Mouse (Mus musculus) splenic B cell, adult 2 months (primary cell): ENCODE measurements at regions not wholly inside any gene's neighbourhood (a gene's known extent, or its start where the extent isn't known, plus 50 kb on each side); places are given as distances from the start of the nearest gene placed in this dataset.

Experiments
- DNase-seq: peaks from one replicate; pipeline ENCODE4 v3.0.0-alpha.2; 2011; ENCODE audit warnings: low read depth, low spot score
- H3K27me3 ChIP-seq: 2 replicates; pipeline ENCODE4 v1.6.1; 2012; ENCODE audit warnings: mild to moderate bottlenecking, low read length, moderate library complexity, mixed read lengths; ENCODE audit not compliant: control insufficient read depth, poor library complexity, insufficient read depth, severe bottlenecking
- H3K36me3 ChIP-seq: 2 replicates; pipeline ENCODE4 v1.6.1; 2012; ENCODE audit warnings: mild to moderate bottlenecking, low read length, moderate library complexity, mixed read lengths; ENCODE audit not compliant: control insufficient read depth, poor library complexity, insufficient read depth, severe bottlenecking

DNA sequence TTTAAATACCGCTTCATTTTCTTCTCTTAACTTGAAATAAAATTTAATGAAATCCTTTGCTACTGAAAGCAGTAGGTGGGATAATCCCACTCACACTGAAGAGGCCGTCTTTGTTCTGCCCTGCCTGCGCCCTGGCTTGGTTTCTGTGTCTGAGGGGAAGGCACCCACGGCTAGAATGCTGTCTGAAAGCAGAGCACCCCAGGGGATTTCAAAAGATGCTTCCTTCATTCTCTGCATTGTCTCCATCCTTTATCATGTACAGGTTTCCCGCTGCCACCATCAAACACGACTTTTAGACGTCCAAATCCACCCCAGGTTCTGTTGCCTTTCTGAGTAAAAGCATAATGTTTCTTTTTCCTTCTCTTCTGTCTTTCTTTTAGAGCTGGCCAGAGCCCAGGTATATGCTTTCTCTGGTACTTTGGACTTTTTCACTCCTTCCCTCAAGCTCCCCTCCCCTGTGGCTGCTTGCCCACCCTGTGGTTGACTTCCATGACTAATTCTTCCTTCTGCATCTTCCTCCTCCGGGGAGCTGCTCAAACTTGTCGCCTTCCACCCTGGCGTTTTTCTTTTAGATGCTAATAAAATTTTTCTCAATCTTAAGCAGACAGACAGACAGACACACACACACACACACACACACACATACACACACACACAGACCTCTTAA lies 370.2 kb upstream of the Hs6st1 start:
- DNase-seq, result no peak
- Histone ChIP-seq H3K27me3 (no peaks in the 10 kb centered on the region), H3K36me3 (no peaks in the 10 kb centered on the region)

DNA sequence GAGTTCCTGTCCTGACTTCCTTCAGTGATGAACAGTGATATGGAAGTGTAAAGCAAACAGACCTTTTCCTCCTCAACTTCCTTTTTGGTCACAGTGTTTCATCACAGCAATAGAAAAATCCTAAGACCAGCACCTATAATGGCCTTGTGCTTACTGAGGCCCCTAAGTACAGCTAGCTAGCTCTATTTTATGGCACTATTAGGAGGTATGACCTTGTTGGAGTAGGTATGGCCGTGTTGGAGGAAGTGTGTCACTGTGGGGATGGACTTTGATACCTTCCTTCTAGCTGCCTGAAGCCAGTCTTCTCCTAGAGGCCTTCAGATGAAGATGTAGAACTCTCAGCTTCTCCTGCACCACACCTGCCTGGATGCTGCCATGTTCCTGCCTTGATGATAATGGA lies 365.6 kb upstream of the Hs6st1 start:
- DNase-seq, result no peak
- no peaks in the 10 kb centered on the region for H3K27me3 ChIP-seq

DNA sequence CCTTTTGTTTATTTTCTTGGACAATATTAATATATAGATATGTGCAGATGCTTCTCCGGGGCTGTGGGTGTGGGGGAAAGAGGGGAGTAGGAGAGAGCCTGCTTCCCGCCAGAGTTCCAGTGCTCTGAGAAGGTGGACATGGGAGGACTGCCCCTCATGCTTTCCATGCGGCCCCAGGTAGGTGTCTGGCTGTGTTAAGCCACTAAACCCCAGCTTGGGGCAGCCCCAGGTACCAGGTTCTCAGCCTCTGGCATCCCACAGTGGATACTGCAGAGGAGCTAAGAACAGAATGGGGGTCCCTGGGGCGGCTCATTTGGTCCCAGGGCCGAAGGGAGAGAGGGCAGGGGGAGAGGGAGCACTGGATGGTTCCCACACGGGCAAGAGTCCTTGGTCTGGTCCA lies 361.9 kb upstream of the Hs6st1 start:
- Histone ChIP-seq H3K27me3 (no peaks in the 10 kb centered on the region), H3K36me3 (no peaks in the 10 kb centered on the region)
- DNase-seq, result no peak

More for the DNA sequence above, 365.6 kb upstream of the Hs6st1 start:
- no peaks in the 10 kb centered on the region for H3K36me3 ChIP-seq

DNA sequence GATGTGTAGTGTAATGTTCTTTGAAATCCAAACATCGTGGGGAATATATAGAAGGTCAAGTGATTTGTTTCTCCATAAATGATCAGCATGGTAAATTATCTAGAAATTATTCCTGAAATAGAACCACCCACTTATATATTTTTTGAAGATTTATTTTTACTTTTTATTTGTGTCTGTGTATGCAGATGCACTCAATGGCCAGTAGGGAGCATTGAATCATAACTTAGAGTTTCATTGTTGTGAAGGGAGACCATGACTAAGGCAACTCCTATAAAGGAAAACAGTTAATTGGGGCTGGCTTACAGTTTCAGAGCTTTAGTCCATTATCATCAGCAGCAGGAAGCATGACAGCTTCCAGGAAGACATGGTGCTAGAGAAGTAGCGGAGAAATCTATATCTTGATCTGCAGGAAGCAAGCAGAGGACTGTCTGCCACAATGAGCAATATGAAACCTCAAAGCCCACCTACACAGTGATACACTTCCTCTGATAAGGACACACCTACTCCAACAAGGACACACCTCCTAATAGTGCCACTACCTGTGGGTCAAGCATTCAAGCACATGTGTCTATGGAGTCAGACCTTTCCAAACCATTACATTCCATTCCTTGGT lies 359.9 kb upstream of the Hs6st1 start:
- no peak for DNase-seq
- Histone ChIP-seq H3K27me3 (no peaks in the 10 kb centered on the region), H3K36me3 (no peaks in the 10 kb centered on the region)

DNA sequence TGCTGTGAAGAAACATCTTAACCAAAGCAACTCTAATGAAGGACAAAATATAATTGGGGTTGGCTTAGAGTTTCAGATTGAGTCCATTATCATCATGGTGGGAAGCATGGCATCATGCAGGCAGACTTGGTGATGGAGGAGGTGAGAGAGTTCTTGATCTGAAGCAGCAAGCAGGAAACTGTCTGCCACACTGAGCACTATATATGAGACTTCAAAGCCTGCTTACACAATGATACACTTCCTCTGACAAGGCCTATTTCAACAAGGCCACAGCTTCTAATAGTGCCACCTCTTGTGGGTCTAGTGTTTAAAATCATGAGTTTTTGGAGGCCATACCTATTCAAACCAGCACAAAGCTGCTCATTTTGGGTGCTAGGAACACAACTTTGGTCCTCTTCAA lies 359.0 kb upstream of the Hs6st1 start:
- no peaks in the 10 kb centered on the region for H3K36me3 ChIP-seq
- no peak for DNase-seq
- no peaks in the 10 kb centered on the region for H3K27me3 ChIP-seq

DNA sequence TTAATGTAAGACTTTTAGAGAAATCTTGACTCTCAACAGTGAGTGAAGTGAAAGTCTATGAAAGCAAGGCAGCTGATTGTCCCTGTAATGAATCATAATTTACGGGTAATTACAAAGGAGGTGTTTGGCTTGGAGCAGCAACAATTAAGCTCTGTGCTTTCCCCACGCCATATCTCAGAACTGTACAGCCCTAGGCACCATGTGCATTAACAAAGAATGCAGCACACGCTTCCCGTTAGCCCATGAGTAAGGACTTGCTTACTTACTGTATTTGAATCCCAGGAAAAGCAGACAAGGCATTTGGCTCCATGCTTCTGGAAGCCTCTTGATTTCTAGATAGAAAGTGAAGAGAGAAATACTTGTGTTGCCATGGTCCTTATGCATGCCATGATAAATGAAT lies 354.2 kb upstream of the Hs6st1 start:
- no peak for DNase-seq
- Histone ChIP-seq H3K36me3 (no peaks in the 10 kb centered on the region), H3K27me3 (no peaks in the 10 kb centered on the region)

DNA sequence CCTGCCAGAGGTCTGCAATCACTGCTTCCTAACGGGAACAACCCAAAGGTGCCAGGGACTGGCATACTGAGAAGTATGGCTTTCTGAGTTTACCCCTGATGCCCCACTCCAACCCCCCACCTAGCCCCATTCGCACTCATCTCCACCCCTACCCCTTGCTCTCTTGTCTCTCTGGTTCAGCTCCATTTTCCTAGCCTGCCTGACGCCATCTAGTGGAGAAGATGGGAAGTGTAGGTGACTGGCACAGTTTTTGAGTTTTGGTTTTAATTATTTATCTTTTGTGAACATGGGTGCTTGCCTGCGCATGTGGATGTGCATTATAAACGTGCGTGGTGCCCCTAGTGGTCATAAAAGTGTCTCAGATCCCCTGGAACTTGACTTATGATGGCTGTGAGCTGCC lies 352.3 kb upstream of the Hs6st1 start:
- Histone ChIP-seq H3K36me3 (no peaks in the 10 kb centered on the region), H3K27me3 (no peaks in the 10 kb centered on the region)
- peak; percentile 29 for DNase-seq

DNA sequence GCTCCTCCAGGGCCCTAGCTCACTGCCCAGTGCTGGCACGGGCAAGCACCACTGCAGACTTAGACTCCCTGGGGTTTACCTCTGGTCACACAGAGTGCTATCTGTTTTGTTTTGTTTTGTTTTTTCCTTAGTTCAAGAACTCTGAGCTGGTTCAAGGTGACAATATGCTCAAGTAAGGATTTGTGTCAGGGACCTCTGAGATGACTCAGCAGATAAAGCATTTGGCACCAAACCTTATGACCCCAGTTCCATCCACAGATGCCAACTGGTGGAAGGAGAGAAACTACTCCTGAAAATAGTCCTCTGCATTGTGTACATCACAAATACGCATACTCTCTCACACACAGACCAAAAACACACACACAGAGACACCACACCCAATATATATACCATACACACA lies 351.0 kb upstream of the Hs6st1 start:
- H3K36me3 ChIP-seq, result no peaks in the 10 kb centered on the region
- H3K27me3 ChIP-seq, result no peaks in the 10 kb centered on the region
- DNase-seq, result no peak

DNA sequence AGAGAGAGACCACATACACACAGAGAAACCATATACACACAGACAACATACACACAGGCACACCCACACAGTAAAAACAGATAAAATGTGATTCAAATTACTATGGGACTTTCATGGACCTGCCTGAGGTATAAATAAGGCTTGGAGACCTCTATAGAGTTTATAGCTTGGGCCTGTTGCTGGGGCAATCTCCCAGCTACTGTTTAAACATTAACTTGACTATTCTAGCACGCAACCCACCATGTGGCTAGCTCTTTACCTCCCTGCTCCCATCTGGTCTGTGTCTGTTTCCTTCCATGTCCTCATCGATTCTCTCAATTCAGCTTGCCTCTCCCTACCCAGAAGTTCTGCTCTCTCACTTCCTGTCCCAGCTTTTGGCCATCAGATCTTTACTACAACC lies 350.5 kb upstream of the Hs6st1 start:
- Histone ChIP-seq H3K27me3 (no peaks in the 10 kb centered on the region), H3K36me3 (no peaks in the 10 kb centered on the region)
- no peak for DNase-seq

DNA sequence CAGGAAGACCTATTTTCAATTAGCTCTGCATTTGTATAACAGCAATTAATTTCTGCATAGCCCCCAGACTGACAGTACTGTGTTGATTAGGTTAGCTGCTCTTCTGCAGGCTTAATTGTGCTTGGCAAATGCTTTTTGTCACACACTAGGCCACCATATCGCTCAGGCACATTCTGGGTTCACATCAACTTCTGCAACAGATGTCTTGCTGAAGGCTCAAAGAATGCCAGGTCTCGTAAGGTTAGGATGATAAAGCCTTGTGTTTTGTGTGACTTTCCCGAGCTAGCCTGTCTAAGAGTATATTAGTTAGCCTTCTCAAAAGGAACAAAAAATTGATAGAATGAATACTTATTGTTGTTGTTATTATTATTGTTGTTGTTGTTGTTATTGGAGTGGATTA lies 348.1 kb upstream of the Hs6st1 start:
- Histone ChIP-seq H3K36me3 (no peaks in the 10 kb centered on the region), H3K27me3 (no peaks in the 10 kb centered on the region)
- DNase-seq, result no peak

DNA sequence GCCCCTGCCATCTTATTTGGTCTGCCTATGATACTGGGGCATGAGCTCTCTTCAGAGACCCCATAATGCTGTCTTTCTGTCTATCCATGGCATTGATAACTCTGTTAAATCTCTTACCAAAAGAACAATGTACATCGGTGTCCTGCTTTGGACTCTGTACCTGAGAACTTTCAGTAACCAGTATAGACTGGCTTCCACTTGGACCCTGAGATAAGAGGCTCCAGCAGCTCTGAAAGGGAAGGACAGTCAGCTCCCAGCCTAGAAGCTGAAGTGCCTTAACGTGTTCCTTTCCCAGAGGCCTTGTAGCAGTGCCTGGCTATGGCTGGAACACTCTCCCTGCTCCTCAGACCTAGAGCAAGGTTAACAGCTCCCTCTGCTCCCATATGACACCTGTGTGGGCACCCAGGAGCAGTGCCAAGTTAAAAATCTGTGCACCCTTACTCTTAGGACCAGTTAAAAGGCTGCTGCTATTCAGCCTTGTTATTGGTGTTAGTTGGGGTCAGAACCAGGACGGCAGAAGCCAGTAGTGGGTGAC lies 343.8 kb upstream of the Hs6st1 start:
- Histone ChIP-seq H3K36me3 (no peaks in the 10 kb centered on the region), H3K27me3 (no peaks in the 10 kb centered on the region)
- DNase-seq, result no peak

DNA sequence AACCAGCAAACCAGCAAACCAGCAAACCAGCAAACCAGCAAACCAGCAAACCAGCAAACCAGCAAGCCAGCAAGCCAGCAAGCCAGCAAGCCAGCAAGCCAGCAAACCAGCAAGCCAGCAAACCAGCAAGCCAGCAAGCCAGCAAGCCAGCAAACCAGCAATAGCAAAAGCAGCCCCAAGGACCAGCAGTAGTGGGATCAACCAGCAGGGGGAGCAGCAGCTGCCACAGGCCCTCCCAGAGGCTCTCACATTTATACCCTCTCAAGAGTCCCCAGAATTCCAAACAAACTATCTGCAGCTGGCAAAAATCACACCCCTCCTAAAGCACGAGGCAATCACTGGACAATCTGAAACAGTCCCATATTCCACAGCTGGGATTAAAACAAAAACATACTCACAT lies 341.6 kb upstream of the Hs6st1 start:
- Histone ChIP-seq H3K27me3 (no peaks in the 10 kb centered on the region), H3K36me3 (no peaks in the 10 kb centered on the region)
- peak; percentile 72 for DNase-seq

DNA sequence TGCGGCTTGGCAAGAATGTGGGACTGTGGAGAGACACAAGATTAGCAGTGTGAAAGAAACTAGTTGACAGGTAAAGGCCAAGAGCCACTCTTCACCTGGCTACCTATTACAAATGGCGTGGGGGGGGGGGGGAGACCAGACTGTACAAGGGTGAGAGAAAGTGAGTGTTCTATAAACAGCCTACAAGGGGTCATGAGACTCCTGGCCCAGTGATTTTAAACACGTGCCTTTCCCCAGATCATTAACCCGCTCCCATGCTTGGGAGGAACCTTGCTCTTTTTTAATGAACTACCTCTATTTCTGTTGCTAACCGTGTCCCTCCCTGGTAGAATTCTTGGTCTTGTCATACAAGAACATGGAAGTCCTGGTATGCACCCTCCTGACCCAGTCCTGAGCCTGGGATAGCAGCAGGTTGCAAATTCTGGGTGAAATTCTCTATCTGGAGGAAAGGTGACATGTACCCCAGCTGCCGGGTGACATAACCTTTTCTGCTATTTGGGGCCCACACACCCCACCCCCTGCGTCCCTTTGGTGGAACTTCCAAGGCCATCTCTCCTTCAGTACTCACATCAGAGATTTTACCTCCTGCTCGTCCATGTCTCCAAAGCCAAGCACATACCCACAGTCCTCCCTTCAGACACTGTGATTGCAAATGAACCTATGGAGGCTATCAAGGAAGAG lies 340.8 kb upstream of the Hs6st1 start:
- DNase-seq, result no peak
- Histone ChIP-seq H3K36me3 (no peaks in the 10 kb centered on the region), H3K27me3 (no peaks in the 10 kb centered on the region)

DNA sequence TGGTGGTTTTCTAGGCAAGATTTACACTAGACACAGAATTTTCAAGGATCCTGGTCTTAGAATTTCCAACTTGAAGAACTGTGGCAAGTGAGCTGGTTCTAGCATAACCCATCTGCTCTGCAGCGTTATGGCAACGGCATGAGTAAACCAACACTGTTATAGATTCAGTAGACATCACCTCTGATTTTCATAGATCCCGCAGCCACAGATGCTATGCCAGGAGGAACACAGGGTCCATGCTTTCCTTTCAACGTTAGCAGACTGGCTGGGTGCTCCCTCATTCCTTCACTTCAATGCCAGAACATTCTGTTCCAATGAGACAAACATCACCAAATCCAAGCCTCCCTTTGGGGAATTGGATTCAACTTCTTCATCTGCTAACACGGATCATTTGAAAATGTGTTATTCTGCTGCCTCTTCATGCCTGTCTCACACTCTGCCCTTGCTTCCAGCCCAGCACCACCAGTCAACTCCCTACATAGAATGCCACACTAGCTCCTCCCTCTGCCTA lies 338.4 kb upstream of the Hs6st1 start:
- Histone ChIP-seq H3K27me3 (no peaks in the 10 kb centered on the region), H3K36me3 (no peaks in the 10 kb centered on the region)
- no peak for DNase-seq

DNA sequence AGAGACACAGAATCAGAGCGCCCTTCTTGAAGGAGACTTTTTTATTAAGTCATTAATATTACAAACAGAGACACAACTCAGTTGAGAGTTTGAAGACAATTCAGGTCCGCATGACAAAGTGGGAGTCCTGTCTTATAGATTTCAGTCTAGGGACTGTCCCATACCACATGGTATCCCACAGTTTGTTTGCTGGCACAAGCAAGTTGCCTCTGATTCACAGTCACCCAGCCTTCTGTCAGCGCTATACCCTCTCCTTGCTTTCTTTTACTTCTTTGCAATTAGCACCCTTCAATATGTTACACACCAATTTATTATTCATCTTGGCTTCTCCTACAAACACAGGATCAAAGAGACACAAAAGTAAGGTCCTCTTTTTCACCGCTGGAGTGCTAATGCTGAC lies 337.9 kb upstream of the Hs6st1 start:
- H3K27me3 ChIP-seq, result no peaks in the 10 kb centered on the region
- no peak for DNase-seq
- H3K36me3 ChIP-seq, result no peaks in the 10 kb centered on the region
